Mouse (Mus musculus) liver, adult 2 months (tissue): Measurements from ENCODE around the gene Sema6b.

Experiments
- CTCF ChIP-seq: fragments of 200-500 bp; IDR thresholded peaks from 2 replicates; pipeline ENCODE4 v1.5.1; 2011; ENCODE audit warnings: low read depth, low read length, control low read depth
- POLR2A ChIP-seq: fragments of 200-500 bp; IDR thresholded peaks from 2 replicates; pipeline ENCODE4 v1.6.1; 2011; ENCODE audit warnings: low read length, control low read depth; ENCODE audit not compliant: insufficient read depth; ENCODE audit errors: extremely low read depth

DNA sequence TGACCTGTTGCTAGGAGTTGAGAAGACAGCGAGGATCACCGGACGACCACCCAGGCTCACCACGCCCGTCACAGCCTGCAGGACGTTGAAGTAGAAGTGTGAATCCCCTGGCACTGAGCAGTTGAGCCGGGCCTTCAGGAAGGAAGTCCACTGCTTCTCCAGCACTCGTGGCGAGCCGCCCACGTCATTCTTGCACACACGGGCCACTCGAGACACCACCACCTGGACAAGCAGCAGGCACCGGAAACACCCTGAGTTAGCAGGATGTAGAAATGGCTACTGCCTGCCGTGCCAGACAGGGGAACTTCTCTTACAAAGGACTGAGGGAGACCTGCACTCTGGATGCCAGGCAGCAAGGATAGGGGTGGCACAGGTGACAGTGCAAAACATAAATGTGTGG, 11.9 kb downstream of the Sema6b start:
- TF ChIP-seq POLR2A (no peak), CTCF (no peak)
